Mouse (Mus musculus): ENCODE data around the gene Zfp335.

GRCm38 (mm10) chr2:164890411-164891049 lies 21.0 kb downstream of the Zfp335 start:
- TF ChIP-seq POLR2A (IDR thresholded peaks at IDR 0.05; ENCODE audit: low read depth, low read length) (no peak), CTCF (IDR thresholded peaks at IDR 0.05; ENCODE audit: borderline replicate concordance, insufficient read depth, low read length) (no peak)

Data from embryonic fibroblast, embryonic 13.5 days (primary cell).